Comparison of ENCODE assay signal across 10 mouse cellular contexts in genomic region chr19:42529992-42530437, GRCm38 (mm10). TPM values are rescaled to one million over a fixed set of nuclear protein-coding genes. Genes with fewer than 3 reads are reported as not detected.
DNase-seq lines count a peak whose midpoint lies in the region; ATAC-seq and TF ChIP-seq lines count a peak whose summit lies in the region.
"Had no signal": no experiment of that assay in that cellular context is flagged by ENCODE, and none has a peak within 500 bp of the region (broad histone marks: within the 10 kb centered on the region; RNA-seq: fewer than 3 reads in every experiment).

No protein-coding gene starts in this region.

- H3K9me3 ChIP-seq in heart, embryonic 10.5 days, result no peaks in the 10 kb centered on the region
- no peaks in the 10 kb centered on the region for H3K9me3 ChIP-seq in G1E (replicated peaks)
- H3K9me3 ChIP-seq in liver, embryonic 15.5 days (replicated peaks), result no peaks in the 10 kb centered on the region
- no peaks in the 10 kb centered on the region for H3K9me3 ChIP-seq in limb, embryonic 10.5 days (replicated peaks)
- H3K9me3 ChIP-seq: midbrain, embryonic 13.5 days had no signal

- no peaks in the 10 kb centered on the region for H3K36me3 ChIP-seq in heart, embryonic 10.5 days
- H3K36me3 ChIP-seq in G1E (replicated peaks), result peaks cover 6% of the 10 kb centered on the region
- H3K36me3 ChIP-seq in liver, embryonic 15.5 days (replicated peaks), result no peaks in the 10 kb centered on the region
- H3K36me3 ChIP-seq in limb, embryonic 10.5 days, result no peaks in the 10 kb centered on the region
- H3K36me3 ChIP-seq: midbrain, embryonic 13.5 days had no signal

- peak; percentile 14 for DNase-seq in heart, postnatal 25 days (ENCODE audit: low spot score)
- no peak for DNase-seq in heart, embryonic 10.5 days (ENCODE audit: low spot score)
- DNase-seq in G1E (ENCODE audit: low spot score) (no peak), MEL-GATA-1-ER (ENCODE audit: extremely low read depth, low read depth) (peak; percentile 26)
- DNase-seq in limb, embryonic 10.5 days (ENCODE audit: low spot score), result no peak
- DNase-seq in layer of hippocampus, adult 9-11 months, result no peak
- DNase-seq: cerebellum, postnatal 10 days had no signal

- no peak overlapping the region for H3K27ac ChIP-seq in heart, embryonic 10.5 days
- H3K27ac ChIP-seq in liver, embryonic 15.5 days (replicated peaks), result peak overlapping the region; percentile 55
- H3K27ac ChIP-seq in limb, embryonic 10.5 days, result no peak overlapping the region
- H3K27ac ChIP-seq: midbrain, embryonic 13.5 days had no signal

- no peak; the same call in 1 of the 2 replicates for ATAC-seq in G1E (ENCODE audit: extremely low read depth, insufficient number of reproducible peaks, low FRiP score, poor library complexity, severe bottlenecking)
- ATAC-seq in liver, embryonic 15.5 days (ENCODE audit: insufficient read depth), result peak; percentile 34; the same call in 1 of the 2 replicates
- ATAC-seq: midbrain, embryonic 13.5 days had no signal

- peak overlapping the region; percentile 46 for H3K4me2 ChIP-seq in liver, embryonic 15.5 days
- H3K4me2 ChIP-seq: midbrain, embryonic 13.5 days had no signal

- H3K4me1 ChIP-seq in heart, embryonic 10.5 days, result no peaks in the 10 kb centered on the region; the same call in 1 of the 2 replicates
- H3K4me1 ChIP-seq in G1E (ENCODE audit: insufficient read depth, low read depth, low read length), result peaks cover 36% of the 10 kb centered on the region
- H3K4me1 ChIP-seq in liver, embryonic 15.5 days (replicated peaks), result peaks cover 49% of the 10 kb centered on the region
- H3K4me1 ChIP-seq in limb, embryonic 10.5 days, result peaks cover 10% of the 10 kb centered on the region
- H3K4me1 ChIP-seq: midbrain, embryonic 13.5 days had no signal

- H3K27me3 ChIP-seq in heart, embryonic 10.5 days (ENCODE audit: insufficient read depth, poor library complexity, severe bottlenecking), result no peaks in the 10 kb centered on the region
- no peaks in the 10 kb centered on the region for H3K27me3 ChIP-seq in G1E (ENCODE audit: insufficient read depth, low read length)
- H3K27me3 ChIP-seq in liver, embryonic 15.5 days, result no peaks in the 10 kb centered on the region
- H3K27me3 ChIP-seq in limb, embryonic 10.5 days (ENCODE audit: low read depth, poor library complexity, severe bottlenecking), result no peaks in the 10 kb centered on the region
- H3K27me3 ChIP-seq: CH12.LX; midbrain, embryonic 13.5 days had no signal

- no peak for TF ChIP-seq CTCF in G1E (IDR thresholded peaks at IDR 0.05; ENCODE audit: low read depth, low read length)

- whole genome bisulfite sequencing in heart, embryonic 10.5 days, result 56% methylated on average over 9 of the region's 9 CpGs
- 26% methylated on average over 9 of the region's 9 CpGs for WGBS in liver, embryonic 15.5 days (ENCODE audit: insufficient replicate concordance)
- WGBS in limb, embryonic 10.5 days, result 85% methylated on average over 9 of the region's 9 CpGs

- intact Hi-C loops in heart, postnatal 25 days (cut with DNase I), result loop anchor here (5.0 kb wide), 1 partner anchor 37 kb away; no protein-coding TSS in a partner anchor

- no peak overlapping the region for H3K4me3 ChIP-seq in heart, embryonic 10.5 days
- H3K4me3 ChIP-seq in G1E (ENCODE audit: low read depth, low read length), result peak overlapping the region; percentile 46; the same call in 1 of the 2 replicates
- no peak overlapping the region for H3K4me3 ChIP-seq in liver, embryonic 15.5 days (replicated peaks)
- H3K4me3 ChIP-seq in limb, embryonic 10.5 days, result no peak overlapping the region
- H3K4me3 ChIP-seq: midbrain, embryonic 13.5 days had no signal

- no peak overlapping the region for H3K9ac ChIP-seq in liver, embryonic 15.5 days
- H3K9ac ChIP-seq: midbrain, embryonic 13.5 days had no signal

RNA-seq across cellular contexts. Expression of gene R3hcc1l, which starts 11.5 kb away (rescaled TPM):
- 10 to 100 TPM; 20.8 to 23.3 TPM for total RNA-seq in heart, postnatal 25 days (2021)
- polyA plus RNA-seq in heart, embryonic 10.5 days (2016; fragmentation: Nextera tagmentation; extraction: Ambion mirVana), result 13.7 and 15.0 TPM in 2 replicates
- total RNA-seq in G1E (2014; fragmentation: Nextera tagmentation), result 27.0 and 46.5 TPM in 2 replicates
- total RNA-seq in G1E (2017), result 26.9 and 32.3 TPM in 2 replicates
- polyA plus RNA-seq in G1E (2012), result 1.3 and 1.7 TPM in 2 replicates
- 9.5 and 10.0 TPM in 2 replicates for polyA plus RNA-seq in liver, embryonic 15.5 days (2015; fragmentation: Nextera tagmentation; extraction: Ambion mirVana)
- polyA plus RNA-seq in limb, embryonic 10.5 days (2016; fragmentation: Nextera tagmentation; extraction: Ambion mirVana), result 20.3 and 21.4 TPM in 2 replicates

Comparison
In these comparisons a context has a peak if more than half of its experiments do, and no peak if none do; other contexts are left out.
1. DNase-seq: peak in heart, postnatal 25 days (single experiment) and MEL-GATA-1-ER (single experiment); none in heart, embryonic 10.5 days (single experiment), G1E (single experiment), limb, embryonic 10.5 days (single experiment) and layer of hippocampus, adult 9-11 months (single experiment).